Mouse (Mus musculus) gastrocnemius, postnatal 14 days (tissue): Measurements from ENCODE around the gene Fip1l1. TPM values are rescaled to one million over a fixed set of nuclear protein-coding genes. Genes with fewer than 3 reads are reported as not detected.

Experiments
- DNase-seq: peaks from one replicate; pipeline ENCODE4 v3.0.0; 2021; ENCODE audit warnings: mixed read lengths
- intact Hi-C: fragments of 180-260 bp; cut with DNase I; formaldehyde crosslinking; loops from one replicate; pipeline ENCODE4 v1.15.1; 2025; ENCODE audit warnings: low total_unique reads
- total RNA-seq, 2 experiments: library from RNA; stranded (reverse); gene quantifications; 2 replicates each; pipeline ENCODE4 v1.2.3; 2021

Fip1l1 gene
- total RNA-seq, 2 experiments from 2014 or later = 22.6 to 24.4 TPM

DNA sequence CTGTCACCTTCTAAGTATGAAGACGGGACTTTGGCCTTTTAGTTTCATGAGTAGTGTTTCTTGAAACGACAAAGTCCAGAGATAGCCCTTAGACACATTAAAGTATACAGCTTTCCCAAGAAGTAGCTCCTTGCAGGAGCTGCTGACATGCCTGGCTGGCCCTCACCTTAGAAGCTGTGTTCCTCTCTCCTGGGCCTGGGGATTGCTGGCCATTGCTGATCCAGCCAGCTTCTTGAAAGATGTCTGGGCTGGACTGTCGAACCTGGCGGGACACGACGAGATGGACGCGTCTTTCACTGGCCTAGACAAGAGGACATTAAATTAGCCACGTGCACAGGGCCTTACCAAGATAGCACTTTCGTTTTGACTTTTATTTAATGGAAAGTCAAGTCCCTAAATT lies 75.3 kb downstream of the Fip1l1 start:
- intact Hi-C loops = no loop called here
- no peak for DNase-seq

- DNase-seq = no peak
- intact Hi-C loops = no loop called here
Observed at GRCm38 (mm10) chr5:74612713-74613112, 77.5 kb downstream of the Fip1l1 start.

GRCm38 (mm10) chr5:74613491-74614151 lies 78.4 kb downstream of the Fip1l1 start:
- no peak for DNase-seq
- intact Hi-C loops = no loop called here

- intact Hi-C loops = no loop called here
- no peak for DNase-seq
Observed at GRCm38 (mm10) chr5:74617816-74618572, 82.7 kb downstream of the Fip1l1 start.

DNA sequence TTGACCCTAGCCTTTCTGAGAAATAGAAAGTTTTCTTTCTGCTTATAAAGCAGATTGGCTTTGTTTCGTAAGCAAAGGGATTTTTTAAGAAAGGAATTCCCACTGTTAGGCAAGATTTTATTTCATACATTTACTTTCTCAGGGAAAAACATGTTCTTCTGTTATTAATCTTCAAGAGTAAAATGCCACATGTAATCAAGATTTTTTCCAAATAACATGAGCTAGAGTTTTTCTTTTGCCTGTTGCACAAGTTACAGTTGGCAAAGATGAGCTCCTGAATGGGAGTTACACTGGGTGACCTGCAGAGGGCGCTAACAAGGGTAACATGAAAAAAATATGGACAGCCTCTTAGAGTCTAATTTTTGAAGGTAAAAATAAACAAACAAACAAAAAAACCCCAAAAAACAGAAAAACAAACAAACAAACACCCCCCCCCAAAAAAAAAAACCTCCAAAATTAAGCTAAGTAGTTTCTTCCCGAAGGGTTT lies 83.4 kb downstream of the Fip1l1 start:
- intact Hi-C loops = no loop called here
- DNase-seq = peak; percentile 40

DNA sequence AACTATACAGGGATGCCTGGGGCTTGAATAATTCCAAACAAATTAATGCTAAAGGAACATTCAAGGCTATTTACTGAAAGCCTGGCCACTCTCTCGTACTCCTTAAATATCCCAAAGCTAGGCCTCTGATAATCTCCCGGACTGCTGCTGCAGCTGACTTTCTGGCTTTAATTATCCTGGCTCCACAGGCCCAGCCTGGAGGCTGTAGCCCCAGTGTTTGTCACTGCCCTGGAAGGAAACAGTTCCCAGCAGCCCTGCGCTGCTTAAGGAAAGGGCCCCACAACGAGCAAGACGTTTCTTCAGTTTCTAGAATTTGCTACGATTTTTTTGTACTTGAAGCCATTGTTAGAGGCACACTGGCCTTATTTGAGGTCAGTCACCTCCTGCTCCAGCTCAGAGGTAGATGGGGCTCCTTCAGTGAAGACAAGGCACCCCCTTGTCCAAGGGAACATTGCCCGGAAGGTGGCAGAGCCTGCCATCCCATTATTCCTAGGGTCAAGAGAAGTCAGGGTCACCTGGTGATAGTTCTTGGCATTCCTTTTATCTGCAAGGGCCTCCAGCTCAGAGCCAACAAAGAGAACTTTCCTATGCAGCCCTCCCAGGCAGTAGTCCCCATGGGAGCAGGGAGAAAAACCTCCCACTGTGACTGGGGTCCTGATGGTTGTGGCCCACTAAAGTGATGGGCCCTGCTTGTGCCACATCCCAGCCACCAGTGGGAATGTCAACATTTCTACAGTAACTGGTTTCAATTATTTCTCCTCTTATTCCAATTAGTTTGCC lies 86.6 kb downstream of the Fip1l1 start:
- no peak for DNase-seq
- intact Hi-C loops = no loop called here

DNA sequence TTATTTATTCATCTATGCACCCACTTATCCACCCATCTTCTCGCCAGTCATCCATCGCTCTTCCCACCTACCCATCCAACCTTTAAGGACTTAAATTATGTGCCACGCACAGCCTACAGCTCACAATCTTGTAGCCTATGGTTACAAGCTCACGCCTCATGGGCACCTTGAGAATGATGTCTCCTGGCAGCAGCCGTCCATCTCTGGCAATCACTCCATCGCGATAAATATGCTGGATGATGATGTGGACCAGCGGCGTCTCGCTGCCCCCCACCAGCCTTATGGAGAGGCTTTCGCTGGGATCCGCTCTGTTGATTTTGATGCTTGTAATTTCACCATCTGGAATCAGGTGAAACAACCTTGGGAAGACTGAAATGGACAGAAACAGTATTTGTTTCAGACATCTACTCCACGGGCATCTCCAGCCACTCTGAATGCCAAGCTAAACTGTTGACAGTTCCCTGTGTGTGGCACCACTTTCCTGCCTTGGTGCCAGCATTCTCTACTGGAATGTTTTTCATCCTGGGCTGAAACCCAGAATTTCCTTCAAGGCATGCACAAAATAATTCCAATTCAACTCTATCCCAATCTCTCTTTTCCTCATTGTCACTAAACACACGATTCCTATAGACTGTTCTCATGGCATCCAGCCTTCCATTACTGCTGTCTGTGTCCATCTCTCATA lies 88.2 kb downstream of the Fip1l1 start:
- intact Hi-C loops = no loop called here
- DNase-seq = no peak

DNA sequence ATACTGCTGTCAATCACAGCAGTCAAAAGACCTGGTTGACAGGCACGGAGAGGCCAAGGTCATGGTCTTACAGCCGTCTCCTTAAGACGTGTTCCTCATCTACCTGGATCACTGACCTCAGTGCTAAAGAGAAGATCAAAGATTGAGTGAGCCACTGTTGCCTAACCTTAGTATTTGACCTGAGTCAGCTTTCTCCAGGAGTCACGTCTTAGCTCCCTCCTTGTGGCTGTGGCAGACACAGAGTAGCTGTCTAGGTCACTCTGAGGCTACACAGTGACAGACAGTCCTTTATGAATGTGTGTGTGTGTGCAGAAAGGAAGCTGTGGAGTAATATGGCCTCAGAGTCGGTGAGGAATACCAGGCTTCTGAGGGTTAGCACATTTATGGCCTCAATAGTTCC lies 89.1 kb downstream of the Fip1l1 start:
- DNase-seq = no peak
- intact Hi-C loops = no loop called here

- intact Hi-C loops = no loop called here
- no peak for DNase-seq
Observed at GRCm38 (mm10) chr5:74628001-74628400, 92.8 kb downstream of the Fip1l1 start.

GRCm38 (mm10) chr5:74632369-74633114 lies 97.3 kb downstream of the Fip1l1 start:
- intact Hi-C loops = no loop called here
- peak; percentile 56 for DNase-seq

GRCm38 (mm10) chr5:74633453-74633852 lies 98.2 kb downstream of the Fip1l1 start:
- intact Hi-C loops = no loop called here
- no peak for DNase-seq

GRCm38 (mm10) chr5:74634391-74634790 lies 99.1 kb downstream of the Fip1l1 start:
- intact Hi-C loops = no loop called here
- no peak for DNase-seq

- no peak for DNase-seq
- intact Hi-C loops = no loop called here
Observed at GRCm38 (mm10) chr5:74639516-74639915, 104.3 kb downstream of the Fip1l1 start.

DNA sequence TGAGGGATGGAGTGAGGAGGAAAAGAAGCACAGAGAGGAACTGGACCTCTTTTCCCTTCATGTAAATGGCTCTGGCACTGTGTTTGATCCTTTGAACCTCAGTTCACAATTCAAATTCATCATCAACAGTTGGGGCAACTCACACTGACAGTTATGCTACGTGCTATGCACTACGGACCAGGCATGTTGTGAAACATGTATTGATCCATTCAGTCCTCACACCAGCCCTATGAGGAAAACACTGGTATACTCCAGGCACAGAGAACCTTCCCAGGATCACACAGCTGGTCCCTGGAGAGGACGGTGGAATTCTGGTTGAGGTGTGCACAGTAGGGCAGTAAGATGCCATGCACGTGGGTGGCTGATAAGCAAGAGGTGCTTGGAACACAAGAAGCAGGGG lies 105.3 kb downstream of the Fip1l1 start:
- no peak for DNase-seq
- intact Hi-C loops = loop anchor here (10.0 kb wide), 2 partner anchors 154 to 514 kb away; partner anchors contain the start of gene Pdgfra

DNA sequence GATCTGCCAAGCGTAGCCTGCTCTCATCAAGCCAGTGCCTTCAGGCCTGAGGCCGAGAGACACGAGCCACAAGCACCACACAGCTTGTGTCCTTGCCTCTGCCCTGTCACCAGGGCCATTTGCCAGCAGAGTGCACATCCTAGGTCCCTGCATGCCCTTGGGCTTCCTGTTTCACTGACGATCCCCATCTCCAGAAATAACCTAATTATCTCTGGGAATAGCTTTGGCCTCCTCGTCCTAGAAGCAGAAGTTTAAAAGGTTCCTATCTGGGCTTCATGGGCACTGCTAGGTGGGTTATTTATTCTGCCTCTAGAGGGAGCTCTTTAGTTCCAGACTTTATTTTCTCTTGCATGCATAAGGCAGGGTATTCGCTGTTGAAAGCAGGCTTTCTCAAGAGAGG lies 105.8 kb downstream of the Fip1l1 start:
- DNase-seq = no peak
- intact Hi-C loops = loop anchor here (10.0 kb wide), 2 partner anchors 154 to 514 kb away; partner anchors contain the start of gene Pdgfra

GRCm38 (mm10) chr5:74642291-74642690 lies 107.0 kb downstream of the Fip1l1 start:
- intact Hi-C loops = loop anchor here (10.0 kb wide), 2 partner anchors 153 to 513 kb away; partner anchors contain the start of gene Pdgfra
- no peak for DNase-seq

DNA sequence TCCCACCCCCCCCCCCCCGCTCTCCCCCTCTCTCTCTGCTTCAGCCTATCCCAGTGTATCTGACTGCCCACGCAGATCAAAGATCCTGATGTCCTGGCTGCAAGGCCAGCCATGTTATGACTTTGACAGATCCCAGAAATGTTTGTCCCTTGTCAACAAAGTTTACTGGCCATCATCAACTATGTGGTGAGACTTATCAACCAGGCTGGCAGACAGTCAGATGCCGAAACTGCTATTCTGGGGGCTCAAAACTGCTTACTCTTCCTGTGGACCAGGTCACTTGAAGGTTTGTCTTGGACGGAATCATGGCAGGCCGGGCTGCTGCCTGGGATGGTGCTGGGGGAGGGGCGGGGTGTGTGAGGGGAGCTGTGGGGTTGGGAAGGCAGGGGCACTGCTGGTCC lies 112.3 kb downstream of the Fip1l1 start:
- no peak for DNase-seq
- intact Hi-C loops = loop anchor here (10.0 kb wide), 2 partner anchors 147 to 507 kb away; partner anchors contain the start of gene Pdgfra

DNA sequence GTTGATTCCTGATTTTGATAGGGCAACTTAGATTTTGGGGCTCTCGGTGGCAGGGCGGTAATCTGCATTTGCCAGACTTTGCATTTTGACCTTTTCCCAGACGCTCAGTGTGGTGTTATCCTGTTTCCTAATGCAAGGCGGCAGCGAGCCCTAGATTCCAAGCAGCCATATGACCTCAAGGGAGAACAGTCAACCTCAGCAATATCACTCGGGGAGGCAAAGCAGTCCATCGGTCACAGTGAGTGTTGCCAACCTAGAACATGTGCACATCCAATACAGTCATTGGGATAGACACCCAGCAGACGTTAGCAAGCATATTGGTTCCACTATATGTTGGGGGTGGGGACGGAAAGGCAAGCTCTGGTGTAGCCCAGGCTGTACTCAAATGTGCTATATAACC lies 113.0 kb downstream of the Fip1l1 start:
- intact Hi-C loops = loop anchor here (10.0 kb wide), 2 partner anchors 147 to 507 kb away; partner anchors contain the start of gene Pdgfra
- DNase-seq = no peak
